Mouse (Mus musculus): ENCODE measurements at regions not wholly inside any gene's neighbourhood (a gene's known extent, or its start where the extent isn't known, plus 50 kb on each side); places are given as distances from the start of the nearest gene placed in this dataset.
"Not testable (repeated sequence)": the region's sequence is repeated elsewhere in the genome, so short reads cannot be mapped to it uniquely, and the experiment has no call there.

- in situ Hi-C loops (cut with MboI; ENCODE audit: low sequenced_read_pairs in 2 of 2, unreplicated experiment in 2 of 2), result no loop called here
These were observed 168.6 kb upstream of the Mpdz start for GRCm38 (mm10) chr4:81611191-81611590.

GRCm38 (mm10) chr4:81600396-81600795, 157.8 kb upstream of the Mpdz start:
- in situ Hi-C loops (cut with MboI; ENCODE audit: low sequenced_read_pairs in 2 of 2, unreplicated experiment in 2 of 2), result no loop called here

More at GRCm38 (mm10) chr4:81611191-81611590, 168.6 kb upstream of the Mpdz start:
- no peak overlapping the region for H3K4me3 ChIP-seq (ENCODE audit: insufficient read depth in 1 of 2, low read depth in 1 of 2, low read length in 2 of 2, poor library complexity in 1 of 2, severe bottlenecking in 1 of 2)
- H3K4me1 ChIP-seq (ENCODE audit: control insufficient read depth in 2 of 2, insufficient read depth in 2 of 2, low read length in 2 of 2, poor library complexity in 1 of 2), result no peaks in the 10 kb centered on the region
- H3K9ac ChIP-seq (ENCODE audit: insufficient read depth, low read depth, low read length, poor library complexity, severe bottlenecking), result no peak overlapping the region
- no peak for DNase-seq (ENCODE audit: low read depth, low spot score)
- H3K27ac ChIP-seq (ENCODE audit: insufficient read depth, low read depth, low read length, poor library complexity, severe bottlenecking), result no peak overlapping the region
- no peaks in the 10 kb centered on the region for H3K9me3 ChIP-seq (ENCODE audit: control insufficient read depth, insufficient read depth, low read depth, low read length)
- TF ChIP-seq CHD2 (IDR thresholded peaks at IDR 0.05; ENCODE audit: low read depth, low read length) (no peak), ZC3H11A (IDR thresholded peaks at IDR 0.05; ENCODE audit: borderline replicate concordance, low read depth, low read length) (no peak), MAFK (IDR thresholded peaks at IDR 0.05; ENCODE audit: insufficient read depth, low read depth, low read length) (no peak), HCFC1 (IDR thresholded peaks at IDR 0.05; ENCODE audit: borderline replicate concordance, insufficient read depth, low read length) (no peak), ZNF384 (IDR thresholded peaks at IDR 0.05; ENCODE audit: low read depth, low read length) (no peak)
- no peaks in the 10 kb centered on the region for H3K36me3 ChIP-seq (ENCODE audit: control insufficient read depth, insufficient read depth, low read length, poor library complexity, severe bottlenecking)

GRCm38 (mm10) chr4:81597390-81597789, 154.8 kb upstream of the Mpdz start:
- no peak overlapping the region for H3K27ac ChIP-seq (ENCODE audit: insufficient read depth, low read depth, low read length, poor library complexity, severe bottlenecking)
- TF ChIP-seq CHD2 (IDR thresholded peaks at IDR 0.05; ENCODE audit: low read depth, low read length) (no peak), ZC3H11A (IDR thresholded peaks at IDR 0.05; ENCODE audit: borderline replicate concordance, low read depth, low read length) (no peak), HCFC1 (IDR thresholded peaks at IDR 0.05; ENCODE audit: borderline replicate concordance, insufficient read depth, low read length) (no peak), ZNF384 (IDR thresholded peaks at IDR 0.05; ENCODE audit: low read depth, low read length) (no peak), MAFK (IDR thresholded peaks at IDR 0.05; ENCODE audit: insufficient read depth, low read depth, low read length) (no peak)
- H3K4me1 ChIP-seq (ENCODE audit: control insufficient read depth in 2 of 2, insufficient read depth in 2 of 2, low read length in 2 of 2, poor library complexity in 1 of 2), result no peaks in the 10 kb centered on the region
- no peak for DNase-seq (ENCODE audit: low read depth, low spot score)
- no peaks in the 10 kb centered on the region for H3K9me3 ChIP-seq (ENCODE audit: control insufficient read depth, insufficient read depth, low read depth, low read length)
- no peak overlapping the region for H3K9ac ChIP-seq (ENCODE audit: insufficient read depth, low read depth, low read length, poor library complexity, severe bottlenecking)
- H3K36me3 ChIP-seq (ENCODE audit: control insufficient read depth, insufficient read depth, low read length, poor library complexity, severe bottlenecking), result no peaks in the 10 kb centered on the region
- no peak overlapping the region for H3K4me3 ChIP-seq (ENCODE audit: insufficient read depth in 1 of 2, low read depth in 1 of 2, low read length in 2 of 2, poor library complexity in 1 of 2, severe bottlenecking in 1 of 2)
- in situ Hi-C loops (cut with MboI; ENCODE audit: low sequenced_read_pairs in 2 of 2, unreplicated experiment in 2 of 2), result no loop called here

More at GRCm38 (mm10) chr4:81600396-81600795, 157.8 kb upstream of the Mpdz start:
- TF ChIP-seq CHD2 (IDR thresholded peaks at IDR 0.05; ENCODE audit: low read depth, low read length), result no peak
- TF ChIP-seq MAFK (IDR thresholded peaks at IDR 0.05; ENCODE audit: insufficient read depth, low read depth, low read length), result no peak
- no peak overlapping the region for H3K4me3 ChIP-seq (ENCODE audit: insufficient read depth in 1 of 2, low read depth in 1 of 2, low read length in 2 of 2, poor library complexity in 1 of 2, severe bottlenecking in 1 of 2)
- H3K9ac ChIP-seq (ENCODE audit: insufficient read depth, low read depth, low read length, poor library complexity, severe bottlenecking), result no peak overlapping the region
- no peaks in the 10 kb centered on the region for H3K4me1 ChIP-seq (ENCODE audit: control insufficient read depth in 2 of 2, insufficient read depth in 2 of 2, low read length in 2 of 2, poor library complexity in 1 of 2)
- no peak for DNase-seq (ENCODE audit: low read depth, low spot score)
- no peaks in the 10 kb centered on the region for H3K36me3 ChIP-seq (ENCODE audit: control insufficient read depth, insufficient read depth, low read length, poor library complexity, severe bottlenecking)
- no peaks in the 10 kb centered on the region for H3K9me3 ChIP-seq (ENCODE audit: control insufficient read depth, insufficient read depth, low read depth, low read length)
- H3K27ac ChIP-seq (ENCODE audit: insufficient read depth, low read depth, low read length, poor library complexity, severe bottlenecking), result no peak overlapping the region

- H3K9me3 ChIP-seq (ENCODE audit: control insufficient read depth, insufficient read depth, low read depth, low read length); H3K9ac ChIP-seq (ENCODE audit: insufficient read depth, low read depth, low read length, poor library complexity, severe bottlenecking); DNase-seq (ENCODE audit: low read depth, low spot score); H3K4me3 ChIP-seq (ENCODE audit: insufficient read depth in 1 of 2, low read depth in 1 of 2, low read length in 2 of 2, poor library complexity in 1 of 2, severe bottlenecking in 1 of 2); H3K36me3 ChIP-seq (ENCODE audit: control insufficient read depth, insufficient read depth, low read length, poor library complexity, severe bottlenecking); H3K27ac ChIP-seq (ENCODE audit: insufficient read depth, low read depth, low read length, poor library complexity, severe bottlenecking); H3K4me1 ChIP-seq (ENCODE audit: control insufficient read depth in 2 of 2, insufficient read depth in 2 of 2, low read length in 2 of 2, poor library complexity in 1 of 2); in situ Hi-C loops (cut with MboI; ENCODE audit: low sequenced_read_pairs in 2 of 2, unreplicated experiment in 2 of 2): not testable (repeated sequence)
These were observed 150.8 kb upstream of the Mpdz start for GRCm38 (mm10) chr4:81593431-81593830.

GRCm38 (mm10) chr4:81582546-81582945, 139.9 kb upstream of the Mpdz start:
- H3K9me3 ChIP-seq (ENCODE audit: control insufficient read depth, insufficient read depth, low read depth, low read length), result no peaks in the 10 kb centered on the region
- H3K4me3 ChIP-seq (ENCODE audit: insufficient read depth in 1 of 2, low read depth in 1 of 2, low read length in 2 of 2, poor library complexity in 1 of 2, severe bottlenecking in 1 of 2), result no peak overlapping the region
- H3K27ac ChIP-seq (ENCODE audit: insufficient read depth, low read depth, low read length, poor library complexity, severe bottlenecking), result no peak overlapping the region
- no peaks in the 10 kb centered on the region for H3K36me3 ChIP-seq (ENCODE audit: control insufficient read depth, insufficient read depth, low read length, poor library complexity, severe bottlenecking)
- DNase-seq (ENCODE audit: low read depth, low spot score), result no peak
- TF ChIP-seq ZNF384 (IDR thresholded peaks at IDR 0.05; ENCODE audit: low read depth, low read length), result no peak
- no peak for TF ChIP-seq CHD2 (IDR thresholded peaks at IDR 0.05; ENCODE audit: low read depth, low read length)
- TF ChIP-seq ZC3H11A (IDR thresholded peaks at IDR 0.05; ENCODE audit: borderline replicate concordance, low read depth, low read length), result no peak
- no peak for TF ChIP-seq MAFK (IDR thresholded peaks at IDR 0.05; ENCODE audit: insufficient read depth, low read depth, low read length)
- TF ChIP-seq HCFC1 (IDR thresholded peaks at IDR 0.05; ENCODE audit: borderline replicate concordance, insufficient read depth, low read length), result no peak
- no peak overlapping the region for H3K9ac ChIP-seq (ENCODE audit: insufficient read depth, low read depth, low read length, poor library complexity, severe bottlenecking)
- no peaks in the 10 kb centered on the region for H3K4me1 ChIP-seq (ENCODE audit: control insufficient read depth in 2 of 2, insufficient read depth in 2 of 2, low read length in 2 of 2, poor library complexity in 1 of 2)
- in situ Hi-C loops (cut with MboI; ENCODE audit: low sequenced_read_pairs in 2 of 2, unreplicated experiment in 2 of 2), result no loop called here
